Mouse (Mus musculus): ENCODE measurements around the gene Cisd2.

The Cisd2 gene

GRCm38 (mm10) chr3:135411824-135412223 is 11.9 kb downstream of the Cisd2 start:
- DNase-seq (ENCODE audit: low spot score in 2 of 2), result no peak

- no peak for DNase-seq (ENCODE audit: low spot score in 2 of 2)
These were observed 12.7 kb downstream of the Cisd2 start for GRCm38 (mm10) chr3:135411056-135411455.

DNA sequence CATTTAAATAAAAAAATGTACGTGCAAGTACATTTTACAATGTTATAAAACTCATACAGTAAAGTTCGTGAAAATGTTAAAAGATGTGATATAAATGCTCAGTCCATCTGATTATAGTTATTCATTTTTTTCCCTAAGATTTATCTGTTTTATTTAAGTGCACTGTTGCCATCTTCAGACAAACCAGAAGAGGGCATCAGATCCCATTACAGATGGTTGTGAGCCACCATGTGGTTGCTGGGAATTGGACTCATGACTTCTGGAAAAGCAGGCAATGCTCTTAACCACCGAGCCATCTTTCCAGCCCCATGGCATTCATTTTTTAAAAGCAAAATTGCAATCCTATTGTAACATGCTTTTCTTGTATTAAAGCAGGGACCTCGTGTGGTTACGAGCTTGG is 14.5 kb downstream of the Cisd2 start:
- no peak for DNase-seq (ENCODE audit: low spot score in 2 of 2)

DNA sequence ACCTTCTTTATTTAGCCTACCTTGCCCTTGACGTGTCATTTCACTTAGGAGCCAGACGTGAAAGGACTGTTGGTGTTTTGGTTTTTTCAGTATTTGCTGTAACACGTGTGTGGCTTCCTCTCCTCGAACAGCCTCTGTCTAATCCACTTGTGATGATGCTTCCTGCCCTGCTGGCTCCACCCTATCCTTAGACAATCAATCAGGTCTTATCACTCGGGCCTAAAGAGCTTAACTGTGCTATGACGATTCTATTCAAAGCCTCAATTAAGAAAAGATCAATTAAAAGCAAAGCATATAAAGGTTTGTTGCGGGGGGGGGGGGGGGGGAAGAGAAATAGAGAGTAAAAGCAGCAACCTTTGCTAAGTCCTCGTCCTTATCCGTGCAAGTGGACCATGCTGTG is 16.4 kb downstream of the Cisd2 start:
- no peak for DNase-seq (ENCODE audit: low spot score in 2 of 2)

DNA sequence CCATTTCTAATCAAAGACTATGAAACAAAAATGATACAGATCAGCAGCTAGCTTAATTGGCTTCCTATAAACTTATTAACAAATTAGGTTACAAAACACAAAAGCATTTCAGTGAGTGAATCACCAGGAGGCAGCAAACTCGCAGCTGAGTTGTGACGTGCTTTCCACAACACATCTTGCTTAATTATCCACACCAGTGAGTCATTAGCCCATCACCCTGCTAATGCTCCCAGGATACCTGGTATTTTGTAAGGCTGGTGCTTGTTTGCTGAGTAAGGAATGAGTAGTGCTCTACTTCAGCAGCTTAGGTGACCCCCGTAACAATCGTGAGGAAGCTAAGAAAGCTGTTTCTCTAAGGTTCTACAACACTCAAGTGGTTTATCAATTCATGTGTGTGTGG is 19.1 kb downstream of the Cisd2 start:
- DNase-seq (ENCODE audit: low spot score in 2 of 2), result no peak

GRCm38 (mm10) chr3:135403856-135404255 is 19.9 kb downstream of the Cisd2 start:
- DNase-seq (ENCODE audit: low spot score in 2 of 2), result no peak

- no peak for DNase-seq (ENCODE audit: low spot score in 2 of 2)
These were observed 20.5 kb downstream of the Cisd2 start for GRCm38 (mm10) chr3:135403211-135403610.

GRCm38 (mm10) chr3:135402201-135402658 is 21.5 kb downstream of the Cisd2 start:
- peak; percentile 83 to 93 for DNase-seq (ENCODE audit: low spot score in 2 of 2)

DNA sequence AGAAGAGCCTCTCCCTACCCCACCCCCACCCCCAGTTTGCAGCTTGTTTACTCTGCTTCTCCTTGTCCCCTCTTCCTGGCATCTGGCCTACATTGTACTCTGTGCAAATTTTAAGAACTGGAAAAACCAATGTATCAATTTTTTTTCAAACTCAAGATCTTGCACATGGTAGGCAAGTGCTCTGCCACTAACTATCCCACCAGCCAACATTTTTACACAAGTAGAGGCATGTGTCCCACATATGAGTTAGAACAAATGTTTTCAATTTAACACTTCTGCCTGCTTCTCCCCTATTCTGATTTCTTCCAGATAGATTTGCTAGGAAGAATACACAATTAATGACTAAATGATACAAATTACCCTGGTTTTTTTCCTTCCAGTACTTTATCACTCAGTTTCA is 26.6 kb downstream of the Cisd2 start:
- no peak for DNase-seq (ENCODE audit: low spot score in 2 of 2)

DNA sequence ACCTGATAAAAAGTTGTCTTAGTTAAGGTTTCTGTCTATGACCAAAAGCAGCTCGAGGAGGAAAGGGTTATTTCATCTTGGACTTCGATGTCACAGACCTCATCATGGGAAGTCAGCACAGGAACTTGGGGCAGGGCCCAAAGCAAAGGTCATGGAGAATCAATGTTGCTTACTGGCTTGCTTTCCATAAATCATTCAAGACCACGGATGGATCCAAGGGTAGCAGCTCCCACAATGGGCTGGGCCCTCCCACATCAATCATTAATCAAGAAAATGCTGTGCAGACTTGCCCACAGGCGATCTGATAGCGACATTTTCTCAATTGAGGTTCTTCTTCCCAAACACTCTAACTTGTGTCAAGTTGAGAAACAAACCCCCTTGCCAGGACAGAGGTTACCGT is 27.6 kb downstream of the Cisd2 start:
- no peak for DNase-seq (ENCODE audit: low spot score in 2 of 2)

GRCm38 (mm10) chr3:135395085-135395484 is 28.6 kb downstream of the Cisd2 start:
- no peak for DNase-seq (ENCODE audit: low spot score in 2 of 2)

- no peak for DNase-seq (ENCODE audit: low spot score in 2 of 2)
These were observed 30.5 kb downstream of the Cisd2 start for GRCm38 (mm10) chr3:135393186-135393585.

GRCm38 (mm10) chr3:135379868-135380267 is 43.9 kb downstream of the Cisd2 start:
- no peak for DNase-seq (ENCODE audit: low spot score in 2 of 2)

- no peak for DNase-seq (ENCODE audit: low spot score in 2 of 2)
These were observed 46.3 kb downstream of the Cisd2 start for GRCm38 (mm10) chr3:135377445-135377844.

DNA sequence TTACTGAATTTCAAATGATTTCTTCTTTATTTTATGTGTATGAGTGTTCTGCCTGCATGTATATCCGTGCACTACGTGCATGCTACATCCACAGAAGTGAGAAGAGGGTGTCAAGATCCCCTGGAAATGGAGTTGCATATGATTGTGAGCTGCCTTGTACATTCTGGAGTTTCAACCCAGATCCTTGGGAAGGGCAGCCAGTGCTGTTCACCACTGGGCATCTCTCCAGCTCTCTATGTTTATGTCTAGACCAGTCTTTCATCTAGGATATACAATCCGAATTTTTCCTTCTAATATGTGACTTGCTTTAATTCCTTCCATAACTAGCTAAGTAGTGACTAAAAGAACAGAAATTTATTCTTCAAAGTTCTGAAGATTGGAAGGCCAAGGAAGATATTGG is 47.9 kb downstream of the Cisd2 start:
- no peak for DNase-seq (ENCODE audit: low spot score in 2 of 2)

DNA sequence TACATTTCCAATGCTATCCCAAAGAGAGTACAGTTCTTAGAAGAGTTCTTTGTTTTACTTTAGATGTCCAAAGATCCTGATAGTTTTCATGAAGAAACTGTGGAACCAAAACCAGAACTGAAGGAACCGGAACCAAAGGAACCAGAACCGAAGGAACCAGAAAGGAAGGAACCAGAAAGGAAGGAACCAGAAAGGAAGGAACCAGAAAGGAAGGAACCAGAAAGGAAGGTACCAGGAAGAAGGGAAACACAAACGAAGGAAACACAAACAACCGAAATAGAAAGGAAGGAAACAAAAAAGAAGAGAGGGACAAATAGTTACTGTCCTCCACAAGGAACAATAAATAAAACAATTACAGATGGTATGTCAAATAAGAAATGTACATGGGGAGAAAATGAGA is 66.3 kb downstream of the Cisd2 start:
- DNase-seq (ENCODE audit: low spot score in 2 of 2), result no peak

All from spleen, postnatal 10 days (tissue).